Mouse (Mus musculus) gastrocnemius, postnatal 4 days (tissue): ENCODE measurements around the gene N4bp1. TPM values are rescaled to one million over a fixed set of nuclear protein-coding genes. Genes with fewer than 3 reads are reported as not detected.

Experiments used
- DNase-seq, 2 experiments: peaks; one replicate each; pipeline ENCODE4 v3.0.0; 2021 to 2022; ENCODE audit warnings: low spot score in 2 of 2, mixed read lengths in 2 of 2
- total RNA-seq, 2 experiments: library from RNA; stranded (reverse); gene quantifications; 2 replicates each; pipeline ENCODE4 v1.2.3; 2021

The N4bp1 gene
- total RNA-seq, 2 experiments from 2014 or later, result 24.9 to 25.0 TPM

DNA sequence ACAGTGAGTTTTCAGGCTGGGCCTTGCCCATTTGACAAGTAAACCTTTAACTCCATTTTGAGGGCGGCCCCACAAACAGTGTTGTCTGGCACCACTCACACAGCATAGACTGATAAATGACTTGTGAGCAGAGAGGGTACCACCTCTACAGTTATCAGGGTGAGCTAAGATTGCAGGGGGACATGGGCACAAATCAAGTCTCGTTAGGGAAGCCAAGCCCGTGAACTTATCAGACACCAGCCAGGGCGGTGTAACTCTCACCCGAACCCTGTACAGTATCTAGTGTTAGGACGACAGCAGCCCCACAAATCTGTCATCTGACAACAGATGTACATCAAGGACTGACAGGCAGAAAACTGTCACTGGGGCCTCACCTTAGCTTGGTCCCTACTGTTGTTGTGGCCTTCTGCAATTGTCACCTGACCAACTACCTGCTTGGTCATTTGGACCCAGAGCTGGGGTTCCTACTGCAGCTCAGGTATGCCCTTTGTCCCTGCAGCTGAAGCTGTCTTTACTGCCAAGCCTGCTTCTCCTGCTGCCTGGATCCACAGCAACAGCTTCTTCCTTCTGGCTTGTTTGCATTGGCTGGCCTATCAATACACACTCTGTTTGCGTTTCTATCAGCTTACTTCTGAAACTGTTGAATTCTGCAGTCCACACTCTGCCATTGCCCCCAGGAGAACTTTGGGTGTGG, 12.8 kb upstream of the N4bp1 start:
- DNase-seq, result no peak

DNA sequence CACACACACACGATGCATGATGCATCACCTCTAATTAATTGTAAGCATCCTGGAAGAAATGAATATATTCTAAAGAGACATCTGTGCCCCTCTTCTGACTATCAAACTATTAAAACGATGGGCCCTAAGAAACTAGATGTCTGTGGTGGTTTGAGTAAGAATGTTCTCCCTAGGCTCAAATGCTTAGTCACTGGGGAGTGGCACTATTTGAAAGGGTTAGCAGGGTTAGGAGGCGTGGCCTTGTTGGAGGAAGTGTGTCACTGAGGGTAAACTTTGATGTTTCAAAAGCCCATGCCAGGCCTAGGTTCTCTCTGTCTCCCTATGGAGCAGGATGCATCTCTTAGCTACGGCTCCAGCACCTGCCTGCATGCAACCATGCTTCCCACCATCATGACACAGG, 10.3 kb upstream of the N4bp1 start:
- no peak for DNase-seq

DNA sequence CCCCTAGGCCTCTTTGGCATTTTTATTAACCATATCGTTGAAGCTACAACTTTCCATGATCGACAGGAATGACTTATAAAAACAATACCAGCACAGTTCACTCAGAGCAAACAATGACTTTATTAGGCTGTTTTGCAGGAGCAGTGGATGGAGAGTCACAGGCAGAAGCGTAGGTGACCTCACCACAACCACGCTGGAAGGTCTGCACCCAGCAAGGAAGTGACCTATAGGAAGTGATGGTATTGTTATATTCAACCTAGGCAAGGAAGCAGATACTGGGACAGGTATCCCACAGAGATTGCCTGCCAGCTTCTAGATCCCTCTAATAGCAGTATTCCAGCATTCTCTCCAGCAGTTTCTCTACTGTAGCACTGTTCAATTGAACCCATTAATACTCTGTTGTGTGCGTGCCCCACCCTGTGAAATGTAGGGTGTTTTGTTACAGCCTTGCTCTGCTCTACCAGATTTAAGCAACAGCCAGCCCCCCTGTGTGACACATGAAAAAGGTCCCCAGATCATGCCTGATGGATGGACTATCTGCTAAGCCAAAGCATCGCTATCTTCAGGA, 9.2 kb upstream of the N4bp1 start:
- DNase-seq, result no peak

DNA sequence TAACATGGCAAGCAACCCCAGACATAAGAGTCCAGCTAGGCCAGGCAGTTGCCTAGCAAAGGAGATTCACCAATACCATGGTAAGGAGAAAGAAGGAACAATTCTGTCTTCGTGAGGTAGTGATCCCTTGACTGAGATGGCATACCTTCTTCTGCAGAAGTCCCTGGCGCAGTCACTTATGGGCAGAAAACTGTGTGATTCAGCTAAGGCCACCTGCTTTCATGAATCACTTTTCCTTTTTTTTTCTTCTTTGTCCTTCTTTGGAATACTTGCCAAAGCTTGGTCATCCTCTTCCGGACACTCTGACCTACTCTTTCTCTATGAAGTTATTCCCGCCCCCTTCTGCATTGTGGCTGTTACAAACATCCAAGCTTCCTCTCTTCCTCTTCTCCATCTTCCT, 8.5 kb upstream of the N4bp1 start:
- no peak for DNase-seq

DNA sequence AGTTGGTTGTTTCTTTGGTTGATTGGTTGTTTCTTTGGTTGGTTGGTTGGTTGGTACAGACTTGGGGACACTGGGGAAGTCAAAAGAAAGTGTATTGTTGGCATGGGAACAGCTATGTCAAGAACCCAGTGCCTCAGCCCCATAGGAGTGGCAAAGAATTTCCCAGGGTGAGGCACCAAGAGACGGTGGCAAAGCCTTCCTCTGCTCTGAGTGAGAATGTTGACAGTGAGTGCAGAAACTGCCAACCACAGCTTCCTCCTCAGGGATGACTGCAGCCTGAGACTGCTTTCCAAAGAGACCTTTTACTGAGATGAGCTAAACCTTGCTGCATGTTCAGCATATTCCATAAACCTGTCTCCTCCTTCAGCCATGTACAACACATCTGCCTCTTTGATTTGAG, 6.5 kb upstream of the N4bp1 start:
- no peak for DNase-seq

DNA sequence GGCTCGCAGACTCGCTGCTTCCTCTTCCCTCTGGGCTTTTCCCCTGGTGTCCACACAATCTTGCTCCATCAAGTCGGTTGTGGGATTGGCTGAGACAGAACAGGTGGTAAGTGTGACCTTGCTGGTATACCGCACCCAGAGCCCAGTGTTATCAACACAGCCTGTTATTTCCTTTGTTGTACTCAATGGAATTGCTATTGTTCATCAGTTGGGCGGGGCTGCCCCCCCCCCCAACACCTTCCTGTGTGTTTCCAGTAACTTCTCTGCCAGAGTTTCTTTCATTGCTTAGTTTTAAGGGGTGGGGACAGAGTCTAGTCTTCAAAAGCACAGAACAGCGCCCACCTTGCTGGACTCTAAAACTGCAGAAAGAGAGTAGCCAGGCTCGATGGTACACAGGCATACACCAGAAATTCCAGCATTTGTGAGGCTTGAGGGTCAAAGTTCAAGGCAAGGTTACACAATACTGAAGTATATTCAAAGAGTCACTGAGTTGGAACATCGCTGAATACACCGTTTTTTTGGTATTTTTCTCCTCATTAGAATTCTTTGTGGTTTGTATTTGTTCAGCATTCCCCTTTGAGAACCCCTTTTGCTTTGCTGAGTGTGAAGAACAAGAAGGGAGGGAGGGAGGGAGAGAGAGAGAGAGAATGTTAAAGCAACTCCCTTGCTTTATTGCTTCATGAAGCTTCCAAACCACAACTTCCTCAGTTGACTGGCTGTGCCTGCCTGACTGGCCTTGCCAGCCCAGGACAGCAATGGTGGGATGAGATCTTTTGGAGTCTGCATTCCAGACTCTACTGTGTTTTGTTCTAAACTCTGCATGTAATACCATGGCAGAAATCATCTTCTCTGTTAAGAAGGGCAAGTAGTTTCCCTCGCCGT, 3.2 kb upstream of the N4bp1 start:
- no peak for DNase-seq

DNA sequence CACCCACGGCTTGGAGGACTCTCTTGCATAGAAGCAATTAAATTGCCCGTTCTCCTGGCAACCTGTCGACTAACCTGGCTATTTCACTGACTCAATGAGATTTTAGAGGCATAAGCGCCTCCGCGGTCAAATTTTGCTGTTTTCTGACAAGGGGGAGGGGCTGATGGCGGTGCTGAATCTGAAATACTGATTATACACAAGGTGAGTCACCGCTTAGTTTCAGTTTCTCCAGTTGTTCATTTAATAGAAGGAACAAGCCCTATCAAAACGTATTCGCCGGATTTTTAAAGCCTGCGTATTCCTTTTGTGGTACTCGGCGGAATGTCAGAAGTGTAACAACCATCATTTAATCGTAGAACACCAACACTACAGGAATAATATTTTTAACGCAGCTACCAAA, 991 bp downstream of the N4bp1 start:
- no peak for DNase-seq

DNA sequence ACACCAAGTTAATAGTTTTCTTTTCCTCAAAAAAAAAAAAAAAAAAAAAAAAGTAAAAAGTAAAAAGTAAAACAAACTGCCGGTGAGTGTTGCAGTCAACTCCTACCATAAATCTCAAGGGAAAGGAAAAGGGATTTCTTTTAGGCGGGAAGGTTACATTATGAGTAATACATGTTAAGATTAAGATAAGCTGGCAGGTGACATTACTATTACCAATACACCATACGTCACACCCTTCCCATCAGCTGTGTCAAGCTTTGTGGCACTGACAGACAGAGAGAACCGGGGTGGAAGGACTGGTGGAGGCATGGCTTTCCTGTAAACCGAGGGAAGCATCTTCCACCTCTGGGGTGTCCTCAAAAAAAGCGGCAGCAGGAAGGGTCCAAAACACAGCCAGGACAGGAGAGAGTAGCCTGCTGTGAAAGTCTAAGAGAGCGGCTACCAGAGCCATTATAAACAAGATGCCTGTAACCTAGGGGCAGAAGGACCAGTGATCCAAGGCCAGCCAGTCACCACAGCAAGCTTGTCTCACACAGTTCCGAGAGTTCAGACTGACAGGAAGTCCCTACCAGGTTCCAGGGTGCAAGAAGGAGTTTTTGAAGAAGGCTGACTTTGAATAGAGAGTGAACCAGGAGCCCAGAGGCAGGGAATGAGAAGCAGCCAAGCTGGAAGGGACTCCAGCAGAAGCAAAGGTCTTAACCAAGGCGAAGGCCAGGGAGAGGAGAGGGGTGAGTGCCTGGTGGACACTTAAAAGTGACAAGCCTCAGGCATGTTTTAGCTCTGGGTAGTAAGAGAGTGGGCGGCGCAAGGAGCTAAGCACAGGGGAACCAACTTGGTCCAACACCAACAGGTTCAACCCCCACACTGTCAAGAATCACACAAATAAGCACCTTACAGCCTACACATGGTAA, 2.2 kb downstream of the N4bp1 start:
- no peak for DNase-seq

DNA sequence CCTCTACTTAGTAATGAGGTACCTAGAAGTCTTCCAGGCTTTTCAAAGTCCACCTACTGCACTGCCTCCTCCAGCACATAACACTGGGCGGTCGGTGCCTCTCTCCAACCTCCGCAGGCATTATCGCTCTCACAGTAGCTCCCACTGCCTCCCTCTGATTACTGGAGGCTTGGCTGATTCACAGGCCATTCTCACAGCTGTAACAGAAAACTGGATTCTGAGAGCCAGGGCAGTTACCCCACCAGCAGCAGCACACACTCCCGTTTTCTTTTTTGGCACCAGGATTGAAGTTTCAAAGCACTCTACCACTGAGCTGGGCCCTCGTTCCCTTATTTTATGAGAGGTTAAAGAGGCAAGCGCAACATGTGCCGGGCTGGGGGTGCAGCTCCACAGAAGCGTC, 3.1 kb downstream of the N4bp1 start:
- no peak for DNase-seq

DNA sequence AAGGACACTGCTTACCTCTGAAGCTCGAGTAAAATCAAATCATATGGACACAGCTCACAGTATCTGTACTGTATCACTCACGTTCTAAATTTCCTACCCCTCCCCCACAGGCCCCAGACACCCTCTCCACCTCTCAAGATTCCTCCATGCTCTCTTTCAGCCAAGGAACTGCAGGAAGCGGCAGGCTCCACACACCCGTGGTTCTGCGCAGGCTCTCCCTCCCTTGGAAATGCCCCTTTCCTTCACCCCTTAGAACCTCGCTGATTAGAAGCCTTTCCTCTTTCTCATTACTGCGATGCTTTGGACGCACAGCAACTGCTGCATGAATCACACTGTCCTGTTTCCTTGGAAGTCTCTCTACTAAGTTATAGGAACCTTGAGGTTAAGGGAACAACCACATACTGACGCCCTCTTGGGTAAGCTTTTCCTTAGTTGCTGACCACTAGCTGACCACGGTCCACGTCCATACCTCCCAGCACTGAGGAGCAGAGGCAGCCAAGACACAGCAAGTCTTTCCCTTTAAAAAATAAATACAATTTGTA, 3.9 kb downstream of the N4bp1 start:
- DNase-seq, result no peak

DNA sequence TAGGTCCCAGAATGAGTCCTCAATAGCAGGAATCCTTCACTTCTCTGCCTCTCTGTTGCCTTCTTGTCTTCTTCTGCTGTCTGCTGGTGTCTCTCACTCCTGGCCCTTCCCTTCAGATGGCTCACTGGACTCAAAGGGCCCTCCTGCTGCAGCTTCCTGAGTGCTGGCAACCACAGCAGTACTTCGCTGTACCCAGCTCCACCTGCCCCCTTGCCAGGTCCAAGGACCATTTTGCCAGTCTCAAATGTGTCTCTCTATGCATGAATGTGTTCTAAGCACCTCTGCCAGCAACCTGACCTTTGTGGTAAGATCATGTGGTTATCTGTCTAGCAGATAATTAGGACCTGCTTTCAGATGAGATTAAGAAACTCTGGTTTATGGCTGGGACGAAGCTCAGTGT, 8.2 kb downstream of the N4bp1 start:
- DNase-seq, result no peak

DNA sequence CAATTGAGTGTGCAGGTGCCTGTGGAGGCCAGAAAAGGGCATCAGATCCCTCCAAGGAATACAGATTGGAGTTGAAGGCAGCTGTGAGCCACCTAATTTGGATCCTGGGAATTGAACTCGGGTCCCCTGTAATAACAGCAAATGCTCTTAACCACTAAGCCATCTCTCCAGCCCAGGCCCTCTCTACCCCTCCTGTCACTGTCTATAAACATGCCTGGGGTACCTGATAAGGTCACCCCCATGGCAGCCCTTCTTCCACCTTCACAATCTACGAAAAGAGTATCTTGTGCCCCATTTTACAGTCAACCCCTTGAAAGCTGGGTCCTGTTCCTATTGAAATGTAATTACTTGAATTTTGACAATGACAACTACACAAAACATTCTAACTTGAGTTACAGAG, 11.0 kb downstream of the N4bp1 start:
- DNase-seq, result no peak

DNA sequence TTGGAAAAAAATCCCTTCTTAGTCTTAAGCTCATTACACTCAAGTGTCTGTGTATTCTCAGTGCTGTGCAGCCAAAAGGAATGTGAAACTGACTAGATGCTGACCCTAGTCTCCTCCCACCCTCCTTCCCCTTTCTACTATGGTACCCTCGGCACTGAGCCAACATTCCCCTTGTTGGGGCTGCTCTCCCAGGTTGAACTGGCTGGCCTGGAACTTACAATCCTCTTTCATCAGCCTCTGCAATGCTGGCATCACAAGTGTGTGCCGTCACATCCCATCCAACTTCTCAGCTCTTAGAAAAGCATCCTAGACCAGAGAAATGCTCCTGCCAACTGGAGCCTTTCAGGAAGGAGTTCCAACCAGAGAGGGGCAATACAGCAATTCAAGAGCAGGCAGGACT, 11.9 kb downstream of the N4bp1 start:
- DNase-seq, result peak in 1 of 2 experiments; percentile 33

DNA sequence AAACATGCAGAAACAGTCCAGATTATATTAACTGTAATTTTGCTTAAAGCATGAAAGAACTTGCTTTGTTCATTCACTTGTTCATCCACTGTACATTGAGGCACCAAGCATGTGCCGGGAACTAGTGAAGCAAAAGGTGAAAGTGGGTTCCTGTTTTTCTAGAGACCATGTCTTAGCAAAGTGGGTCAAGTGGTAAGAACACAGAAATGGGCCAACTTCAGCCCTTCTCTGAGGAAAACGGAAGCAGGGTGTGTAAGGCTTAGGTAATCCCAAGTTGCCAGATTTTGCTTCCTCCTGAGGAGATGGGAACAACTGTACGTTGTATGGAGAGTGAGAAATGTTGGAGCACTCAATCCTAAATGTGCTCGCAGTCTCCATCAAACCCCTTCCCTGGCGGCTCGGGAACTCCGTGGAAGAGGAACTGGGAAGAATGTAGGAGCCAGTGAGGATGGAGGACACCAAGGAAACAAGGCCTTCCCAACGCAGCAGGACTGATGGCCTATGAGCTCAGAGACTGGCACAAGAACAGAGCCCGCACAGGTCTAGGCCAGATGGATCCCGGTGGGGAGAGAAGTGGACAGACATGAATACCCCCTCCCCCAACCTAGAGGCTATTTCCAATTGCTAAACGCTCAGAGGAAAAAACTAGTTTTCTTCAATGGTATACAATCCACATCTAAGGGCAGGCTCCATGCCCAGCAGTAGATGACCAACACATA, 12.8 kb downstream of the N4bp1 start:
- DNase-seq, result no peak

DNA sequence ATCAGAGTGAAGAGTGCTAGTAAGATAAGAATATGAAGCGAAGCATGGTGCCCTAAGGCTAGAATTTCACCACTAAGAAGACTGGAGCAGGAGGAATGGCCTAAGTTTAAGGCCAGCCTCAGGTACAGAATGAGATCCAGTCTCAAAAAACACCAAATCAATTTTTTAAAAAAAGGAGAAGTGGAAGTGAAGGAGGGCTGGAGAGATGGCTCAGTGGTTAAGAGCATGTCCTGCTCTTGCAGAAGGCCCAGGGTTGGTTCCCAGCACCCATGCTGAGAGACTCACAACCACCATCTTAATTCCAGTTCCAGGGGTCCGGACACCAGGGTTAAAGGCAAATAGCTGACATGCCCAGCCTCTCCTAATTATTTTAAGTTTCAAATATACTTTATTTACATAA, 13.6 kb downstream of the N4bp1 start:
- no peak for DNase-seq

DNA sequence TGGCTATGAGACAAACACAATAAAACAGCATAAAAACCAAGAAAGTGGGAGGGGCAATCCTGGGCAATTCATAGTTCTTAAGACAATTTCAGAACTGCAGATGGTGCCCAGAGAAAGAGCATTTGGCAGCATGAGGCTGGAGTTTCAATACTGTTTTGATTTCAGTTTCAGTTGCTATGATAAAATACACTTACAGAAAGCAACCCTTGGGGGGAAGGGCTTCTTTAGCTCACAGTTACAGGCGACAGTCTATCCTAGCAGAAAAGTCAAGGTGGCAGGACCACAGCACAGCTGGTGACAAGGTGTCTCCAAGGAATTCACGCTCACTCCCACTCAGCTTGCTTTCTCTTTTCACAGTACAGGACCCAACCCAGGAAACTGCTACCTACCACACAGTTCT, 14.3 kb downstream of the N4bp1 start:
- no peak for DNase-seq

DNA sequence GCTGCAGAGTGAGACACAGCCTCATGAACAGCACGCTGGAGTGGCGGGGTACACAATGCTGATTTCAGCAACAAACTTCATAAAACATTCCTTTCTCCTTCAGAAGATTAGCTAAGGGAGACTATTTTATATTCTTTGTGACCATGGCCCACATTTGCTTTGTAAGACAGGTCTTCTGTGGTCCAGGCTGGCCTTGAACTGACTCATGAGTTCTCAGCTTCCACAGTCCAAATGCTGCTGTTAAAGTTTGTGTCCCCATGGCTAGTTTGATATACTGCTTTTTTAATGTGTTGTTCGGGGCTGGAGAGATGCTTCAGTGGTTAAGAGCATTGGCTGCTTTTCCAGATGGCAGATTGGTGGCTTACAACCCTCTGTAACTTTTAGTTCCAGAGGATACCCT, 17.0 kb downstream of the N4bp1 start:
- no peak for DNase-seq

DNA sequence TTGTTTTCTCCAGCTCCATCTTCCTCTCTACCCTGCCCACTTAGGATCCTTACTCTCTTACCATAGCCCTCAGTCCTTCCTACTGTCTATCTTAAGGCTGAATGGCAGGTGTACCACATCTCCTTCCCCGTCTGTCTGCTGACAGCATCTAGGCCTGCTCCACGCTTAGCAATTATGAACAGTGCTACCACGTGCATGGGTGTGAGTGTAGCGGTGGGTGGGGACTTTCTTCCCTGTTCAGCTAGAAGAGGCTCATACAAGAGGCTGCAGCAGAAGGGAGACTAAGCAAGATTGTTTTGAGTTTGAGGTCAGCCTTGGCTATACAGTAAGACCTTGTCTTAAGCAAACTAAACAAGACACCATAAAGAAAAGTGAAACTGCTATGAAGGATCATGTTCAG, 20.3 kb downstream of the N4bp1 start:
- DNase-seq, result no peak

DNA sequence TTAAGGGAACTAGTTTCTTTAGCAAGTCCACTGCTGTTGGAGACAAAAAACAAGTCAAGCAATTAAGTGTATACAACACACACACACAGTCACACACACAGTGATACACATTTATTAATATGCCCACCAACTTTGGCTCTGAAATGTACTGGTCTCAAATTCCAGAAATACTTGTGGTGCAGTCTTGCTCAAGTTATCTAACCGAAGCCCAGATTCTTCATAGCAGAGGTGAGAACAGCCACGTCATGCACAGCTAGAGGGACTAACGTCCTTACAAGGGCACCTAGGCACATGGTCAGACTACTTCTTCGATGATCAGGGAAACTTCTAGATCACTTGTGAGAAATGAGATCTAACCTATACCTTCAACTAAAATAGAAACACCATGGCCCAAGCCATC, 22.2 kb downstream of the N4bp1 start:
- no peak for DNase-seq

DNA sequence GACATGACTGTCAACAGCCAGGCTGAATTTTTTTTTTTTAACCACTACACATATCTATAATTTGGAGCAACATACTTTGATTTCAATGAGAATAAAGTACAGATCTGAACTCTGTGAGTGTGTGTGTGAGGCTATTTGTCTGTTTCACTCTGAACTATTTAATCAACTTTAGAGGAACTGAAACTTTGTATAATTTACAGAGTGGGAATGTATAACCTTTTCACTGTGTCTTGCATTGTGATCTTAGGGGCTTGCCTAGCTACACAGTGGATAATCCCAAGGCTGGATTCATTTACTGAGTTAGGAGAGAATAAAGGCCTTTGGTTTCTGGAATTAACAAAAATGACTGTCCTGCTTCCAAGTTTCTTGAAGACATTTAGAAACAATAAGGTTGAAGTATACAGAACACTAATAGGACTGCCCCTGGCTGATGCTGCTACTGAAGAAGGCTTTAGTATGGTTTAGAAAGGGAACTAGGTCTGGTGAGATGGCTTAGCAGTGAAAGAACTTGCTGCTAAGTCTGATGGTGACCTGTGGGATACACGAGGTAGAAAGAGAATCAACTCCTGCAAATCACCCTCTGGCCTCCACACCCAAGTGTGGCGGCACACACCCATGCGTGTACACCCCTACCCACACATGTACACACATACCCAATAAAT, 22.8 kb downstream of the N4bp1 start:
- DNase-seq, result no peak
